Mouse (Mus musculus): ENCODE measurements around the gene 1700020L24Rik.

The 1700020L24Rik gene

DNA sequence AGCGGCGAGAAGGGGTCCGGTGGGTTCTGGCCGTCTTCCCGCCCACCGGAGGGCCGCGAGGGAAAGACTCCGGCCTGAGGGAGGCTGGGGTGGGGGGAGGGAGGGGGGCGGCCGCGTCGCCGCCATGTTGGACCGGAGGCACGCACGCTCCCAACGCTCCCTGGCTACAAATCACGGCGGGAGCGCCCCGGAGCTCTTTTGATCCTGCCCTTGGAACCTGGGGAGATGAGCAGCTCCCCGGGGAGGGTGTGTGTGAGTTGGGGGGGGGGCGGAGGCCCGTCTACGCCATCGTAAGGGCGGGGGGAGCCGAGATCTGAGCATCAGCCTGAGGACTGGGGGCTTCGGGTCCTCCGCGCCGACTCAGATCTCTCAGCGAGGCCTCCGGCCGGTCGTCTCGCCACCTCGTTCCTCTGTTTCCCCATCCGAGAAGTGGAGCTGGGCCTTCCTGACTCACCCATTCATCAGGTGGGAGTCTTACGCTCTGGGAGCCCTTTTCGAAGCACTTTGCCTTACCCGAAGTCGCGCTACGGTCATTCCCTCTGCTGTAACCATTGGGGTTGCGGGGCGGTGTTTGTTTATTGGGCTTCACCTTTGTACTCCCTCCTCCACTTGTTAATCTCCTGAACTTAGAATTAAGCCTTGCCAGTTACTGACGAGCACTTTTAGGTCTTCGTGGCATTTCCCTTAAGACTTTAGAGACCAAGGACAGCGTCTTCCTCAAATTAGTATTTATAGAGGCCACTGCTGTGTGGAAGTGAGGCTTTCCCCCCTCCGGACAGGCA, 35.9 kb downstream of the 1700020L24Rik start:
- DNase-seq, result no peak
